Mouse (Mus musculus) cerebellum, postnatal 10 days (tissue): ENCODE measurements around the gene Hspa12a.

Experiments
- DNase-seq, 2 experiments: peaks; one replicate each; pipeline ENCODE4 v3.0.0; 2021; ENCODE audit warnings: mixed read lengths in 2 of 2

The Hspa12a gene

GRCm38 (mm10) chr19:58822454-58823200 lies 120.8 kb downstream of the Hspa12a start:
- peak; percentile 89 to 95 for DNase-seq

- no peak for DNase-seq
These were observed 124.7 kb downstream of the Hspa12a start for GRCm38 (mm10) chr19:58818571-58819415.

- DNase-seq, result no peak
These were observed 126.1 kb downstream of the Hspa12a start for GRCm38 (mm10) chr19:58817398-58817797.

GRCm38 (mm10) chr19:58816453-58817041 lies 126.9 kb downstream of the Hspa12a start:
- DNase-seq, result peak; percentile 28 to 30

GRCm38 (mm10) chr19:58815179-58815922 lies 128.1 kb downstream of the Hspa12a start:
- DNase-seq, result no peak

GRCm38 (mm10) chr19:58810536-58810935 lies 132.9 kb downstream of the Hspa12a start:
- peak; percentile 45 to 54 for DNase-seq

GRCm38 (mm10) chr19:58808864-58809263 lies 134.6 kb downstream of the Hspa12a start:
- DNase-seq, result no peak

- peak; percentile 82 to 84 for DNase-seq
These were observed 137.1 kb downstream of the Hspa12a start for GRCm38 (mm10) chr19:58806364-58806763.

- DNase-seq, result no peak
These were observed 138.2 kb downstream of the Hspa12a start for GRCm38 (mm10) chr19:58805191-58805779.

- DNase-seq, result peak; percentile 69 to 76
These were observed 148.3 kb downstream of the Hspa12a start for GRCm38 (mm10) chr19:58795114-58795669.

GRCm38 (mm10) chr19:58794284-58794683 lies 149.2 kb downstream of the Hspa12a start, which contains the start of gene 1700019N19Rik:
TSS of gene 1700019N19Rik (minus strand) at chr19:58794461.
- DNase-seq, result no peak

GRCm38 (mm10) chr19:58789194-58789593 lies 154.3 kb downstream of the Hspa12a start:
- DNase-seq, result peak in 1 of 2 experiments; percentile 34

GRCm38 (mm10) chr19:58783938-58784337 lies 159.5 kb downstream of the Hspa12a start:
- DNase-seq, result peak; percentile 76 to 78

GRCm38 (mm10) chr19:58781566-58781965 lies 161.9 kb downstream of the Hspa12a start:
- DNase-seq, result peak; percentile 49 to 67

- no peak for DNase-seq
These were observed 167.0 kb downstream of the Hspa12a start for GRCm38 (mm10) chr19:58776461-58776860.

- no peak for DNase-seq
These were observed 176.1 kb downstream of the Hspa12a start for GRCm38 (mm10) chr19:58767329-58767728.

- DNase-seq, result peak; percentile 80 to 83
These were observed 180.5 kb downstream of the Hspa12a start for GRCm38 (mm10) chr19:58762848-58763541.

- DNase-seq, result no peak
These were observed 181.1 kb downstream of the Hspa12a start for GRCm38 (mm10) chr19:58762316-58762715.

- peak; percentile 29 to 32 for DNase-seq
These were observed 184.0 kb downstream of the Hspa12a start, which contains the start of gene Pnliprp2 for GRCm38 (mm10) chr19:58759423-58759822. TSS of gene Pnliprp2 (plus strand) at chr19:58759719.

- peak; percentile 41 to 44 for DNase-seq
These were observed 184.6 kb downstream of the Hspa12a start for GRCm38 (mm10) chr19:58758871-58759270.

- DNase-seq, result no peak
These were observed 191.9 kb downstream of the Hspa12a start for GRCm38 (mm10) chr19:58751504-58751903.
